Mouse (Mus musculus) liver, postnatal 0 days (tissue): ENCODE results near the gene Mypop. TPM values are rescaled to one million over a fixed set of nuclear protein-coding genes. Genes with fewer than 3 reads are reported as not detected.

Source experiments
- ATAC-seq: fragments of 200-750 bp; cut with Nextera tagmentation; 2 replicates; pipeline ENCODE4 v1.8.0; 2017; ENCODE audit warnings: mild to moderate bottlenecking, moderate library complexity
- DNase-seq: peaks from one replicate; pipeline ENCODE4 v3.0.0-alpha.2; 2016
- H3K27ac ChIP-seq: fragments of 300-500 bp; sonication (generic); 2 replicates; pipeline ENCODE4 v1.5.1; 2014; ENCODE audit warnings: antibody characterized with exemption, moderate library complexity, mild to moderate bottlenecking, low read depth
- H3K27me3 ChIP-seq: fragments of 300-500 bp; sonication (generic); 2 replicates; pipeline ENCODE4 v1.6.1; 2014; ENCODE audit warnings: low read length, control low read depth, mixed read lengths; ENCODE audit not compliant: insufficient read depth
- H3K36me3 ChIP-seq: fragments of 300-500 bp; sonication (generic); replicated peaks from 2 replicates; pipeline ENCODE4 v1.6.1; 2014; ENCODE audit warnings: mild to moderate bottlenecking, control low read depth, low read length, moderate library complexity, mixed read lengths; ENCODE audit not compliant: insufficient read depth
- H3K4me1 ChIP-seq: fragments of 300-500 bp; sonication (generic); 2 replicates; pipeline ENCODE4 v1.6.1; 2014; ENCODE audit warnings: antibody characterized with exemption, mild to moderate bottlenecking, control low read depth; ENCODE audit not compliant: insufficient read depth
- H3K4me2 ChIP-seq: fragments of 300-500 bp; sonication (generic); 2 replicates; pipeline ENCODE4 v1.6.1; 2014; ENCODE audit warnings: low read depth, mild to moderate bottlenecking, low read length, moderate library complexity, mixed read lengths
- H3K4me3 ChIP-seq: fragments of 300-500 bp; sonication (generic); 2 replicates; pipeline ENCODE4 v1.5.1; 2014; ENCODE audit warnings: low read depth, low read length
- H3K9ac ChIP-seq: fragments of 300-500 bp; sonication (generic); replicated peaks from 2 replicates; pipeline ENCODE4 v1.6.1; 2014; ENCODE audit warnings: mild to moderate bottlenecking, moderate library complexity
- H3K9me3 ChIP-seq: fragments of 300-500 bp; sonication (generic); 2 replicates; pipeline ENCODE4 v1.6.1; 2016; ENCODE audit warnings: mild to moderate bottlenecking, control low read depth, low read length, mixed read lengths
- CTCF ChIP-seq: sonication (generic); IDR thresholded peaks from 2 replicates; pipeline ENCODE4 v1.5.1; 2016; ENCODE audit warnings: antibody characterized with exemption, low read depth
- EP300 ChIP-seq: IDR thresholded peaks from 2 replicates; pipeline ENCODE4 v1.6.1; 2016; ENCODE audit warnings: antibody characterized with exemption, low read depth, mild to moderate bottlenecking
- WGBS: fragments of 180-500 bp; shearing (Covaris S2); extraction: QIAGEN DNeasy Blood & Tissue Kit; methylation state at CpG from one replicate; pipeline ENCODE4 v1.1.7; 2014; ENCODE audit not compliant: insufficient replicate concordance; 5-methylcytosine and 5-hydroxymethylcytosine counted together
- polyA plus RNA-seq: library from polyadenylated mRNA; unstranded; fragments of >200 nt; fragmentation: Nextera tagmentation; extraction: Ambion mirVana; gene quantifications from 2 replicates; pipeline ENCODE4 v1.2.1, GENCODE M21; 2015

Mypop gene
- polyA plus RNA-seq, 1 experiment from 2014 or later: 0.55 TPM

- WGBS: 64% methylated on average over 13 of the region's 13 CpGs
These were observed 3.3 kb upstream of the Mypop start for GRCm38 (mm10) chr7:18987747-18988146.

GRCm38 (mm10) chr7:18988780-18989179 lies 2.3 kb upstream of the Mypop start:
- no peak for DNase-seq
- Histone ChIP-seq H3K36me3 (no peaks in the 10 kb centered on the region), H3K27ac (no peak overlapping the region), H3K9me3 (no peaks in the 10 kb centered on the region), H3K27me3 (peaks cover 54% of the 10 kb centered on the region), H3K4me1 (peaks cover 16% of the 10 kb centered on the region), H3K9ac (no peak overlapping the region), H3K4me2 (no peak overlapping the region), H3K4me3 (no peak overlapping the region)
- ATAC-seq: no peak
- no peak for TF ChIP-seq EP300
- no peak for TF ChIP-seq CTCF
- WGBS: 63% methylated on average over 6 of the region's 6 CpGs

More at GRCm38 (mm10) chr7:18987747-18988146, 3.3 kb upstream of the Mypop start:
- DNase-seq (no peak), ATAC-seq (no peak)
- Histone ChIP-seq H3K27me3 (peaks cover 46% of the 10 kb centered on the region), H3K27ac (no peak overlapping the region), H3K36me3 (no peaks in the 10 kb centered on the region), H3K4me1 (peaks cover 16% of the 10 kb centered on the region), H3K9me3 (no peaks in the 10 kb centered on the region), H3K4me2 (no peak overlapping the region), H3K9ac (no peak overlapping the region), H3K4me3 (no peak overlapping the region)
- TF ChIP-seq EP300 (no peak), CTCF (no peak)

- no peak for ATAC-seq
- no peak overlapping the region for H3K27ac ChIP-seq
- no peak for TF ChIP-seq CTCF
- no peak overlapping the region for H3K4me3 ChIP-seq
- H3K36me3 ChIP-seq: peaks cover under 1% of the 10 kb centered on the region; the same call in 1 of the 2 replicates
- DNase-seq: no peak
- peaks cover 54% of the 10 kb centered on the region for H3K27me3 ChIP-seq
- peaks cover 16% of the 10 kb centered on the region for H3K4me1 ChIP-seq
- no peaks in the 10 kb centered on the region for H3K9me3 ChIP-seq
- no peak overlapping the region for H3K4me2 ChIP-seq
- 22% methylated on average over 5 of the region's 5 CpGs for WGBS
- no peak overlapping the region for H3K9ac ChIP-seq
These were observed 1.1 kb upstream of the Mypop start for GRCm38 (mm10) chr7:18989995-18990394.

GRCm38 (mm10) chr7:18991660-18992293 lies 732 bp downstream of the Mypop start:
- peaks cover 54% of the 10 kb centered on the region for H3K27me3 ChIP-seq
- ATAC-seq (no peak), DNase-seq (no peak)

GRCm38 (mm10) chr7:18992294-18992675 lies 1.2 kb downstream of the Mypop start:
- H3K9ac ChIP-seq: no peak overlapping the region

More at GRCm38 (mm10) chr7:18991660-18992293, 732 bp downstream of the Mypop start:
- peak overlapping the region; percentile 45 for H3K4me3 ChIP-seq
- peaks cover 16% of the 10 kb centered on the region for H3K4me1 ChIP-seq
- WGBS: 1% methylated on average over 50 of the region's 59 CpGs
- H3K9ac ChIP-seq: 0 out of 2 replicates have a peak overlapping the region, but pooled peaks have one; percentile 11
- H3K9me3 ChIP-seq: no peaks in the 10 kb centered on the region
- no peak overlapping the region for H3K27ac ChIP-seq
- peaks cover 10% of the 10 kb centered on the region; the same call in 1 of the 2 replicates for H3K36me3 ChIP-seq
- peak overlapping the region; percentile 78 for H3K4me2 ChIP-seq
- TF ChIP-seq EP300 (no peak), CTCF (no peak)

GRCm38 (mm10) chr7:18993036-18993435 lies 2.0 kb downstream of the Mypop start:
- DNase-seq (no peak), ATAC-seq (no peak)
- TF ChIP-seq CTCF: no peak
- TF ChIP-seq EP300: no peak
- Histone ChIP-seq H3K36me3 (peaks cover 10% of the 10 kb centered on the region; the same call in 1 of the 2 replicates), H3K4me2 (no peak overlapping the region), H3K9me3 (no peaks in the 10 kb centered on the region), H3K27ac (no peak overlapping the region), H3K4me1 (peaks cover 16% of the 10 kb centered on the region), H3K9ac (no peak overlapping the region), H3K4me3 (no peak overlapping the region), H3K27me3 (peaks cover 51% of the 10 kb centered on the region)
- 83% methylated on average over 5 of the region's 5 CpGs for WGBS

More at GRCm38 (mm10) chr7:18992294-18992675, 1.2 kb downstream of the Mypop start:
- TF ChIP-seq CTCF: no peak
- no peak for TF ChIP-seq EP300
- Histone ChIP-seq H3K4me3 (peak overlapping the region; percentile 45), H3K4me2 (peak overlapping the region; percentile 78), H3K27me3 (peaks cover 54% of the 10 kb centered on the region), H3K9me3 (no peaks in the 10 kb centered on the region), H3K4me1 (peaks cover 16% of the 10 kb centered on the region), H3K27ac (no peak overlapping the region), H3K36me3 (peaks cover 10% of the 10 kb centered on the region; the same call in 1 of the 2 replicates)
- ATAC-seq: no peak
- 6% methylated on average over 24 of the region's 31 CpGs for WGBS
- DNase-seq: no peak
